Mouse (Mus musculus) kidney, adult 18-20 months (tissue): ENCODE results near the gene Hsd17b6.

Source experiments
- DNase-seq: peaks from one replicate; pipeline ENCODE4 v3.0.0; 2021

Hsd17b6 gene

GRCm38 (mm10) chr10:128005479-128005878, 1.9 kb downstream of the Hsd17b6 start:
- no peak for DNase-seq

GRCm38 (mm10) chr10:128004918-128005317, 2.5 kb downstream of the Hsd17b6 start:
- DNase-seq, result no peak

GRCm38 (mm10) chr10:128003281-128003801, 4.1 kb downstream of the Hsd17b6 start:
- no peak for DNase-seq

GRCm38 (mm10) chr10:127998260-127998659, 9.2 kb downstream of the Hsd17b6 start:
- DNase-seq, result no peak

GRCm38 (mm10) chr10:127996690-127997089, 10.7 kb downstream of the Hsd17b6 start:
- DNase-seq, result no peak

- DNase-seq, result no peak
These were observed 21.8 kb downstream of the Hsd17b6 start for GRCm38 (mm10) chr10:127985601-127986000.

- no peak for DNase-seq
These were observed 22.8 kb downstream of the Hsd17b6 start for GRCm38 (mm10) chr10:127984650-127985049.

GRCm38 (mm10) chr10:127975503-127975902, 31.9 kb downstream of the Hsd17b6 start:
- no peak for DNase-seq

- no peak for DNase-seq
These were observed 33.3 kb downstream of the Hsd17b6 start for GRCm38 (mm10) chr10:127974062-127974461.

- no peak for DNase-seq
These were observed 36.3 kb downstream of the Hsd17b6 start for GRCm38 (mm10) chr10:127971135-127971534.

GRCm38 (mm10) chr10:127970359-127970831, 37.0 kb downstream of the Hsd17b6 start:
- DNase-seq, result no peak

- DNase-seq, result no peak
These were observed 37.6 kb downstream of the Hsd17b6 start for GRCm38 (mm10) chr10:127969820-127970219.

- DNase-seq, result peak; percentile 30
These were observed 40.9 kb downstream of the Hsd17b6 start for GRCm38 (mm10) chr10:127966506-127966905.

GRCm38 (mm10) chr10:127964004-127964403, 43.4 kb downstream of the Hsd17b6 start:
- no peak for DNase-seq

- DNase-seq, result no peak
These were observed 45.0 kb downstream of the Hsd17b6 start for GRCm38 (mm10) chr10:127962451-127962850.

GRCm38 (mm10) chr10:127959161-127959679, 48.2 kb downstream of the Hsd17b6 start:
- no peak for DNase-seq

GRCm38 (mm10) chr10:127956168-127956816, 51.1 kb downstream of the Hsd17b6 start:
- DNase-seq, result peak; percentile 76

GRCm38 (mm10) chr10:127955034-127955433, 52.4 kb downstream of the Hsd17b6 start:
- no peak for DNase-seq

- no peak for DNase-seq
These were observed 55.6 kb downstream of the Hsd17b6 start for GRCm38 (mm10) chr10:127951821-127952220.

- no peak for DNase-seq
These were observed 56.0 kb downstream of the Hsd17b6 start for GRCm38 (mm10) chr10:127951390-127951789.

GRCm38 (mm10) chr10:127949596-127950130, 57.7 kb downstream of the Hsd17b6 start:
- DNase-seq, result peak; percentile 16

- peak; percentile 65 for DNase-seq
These were observed 61.9 kb downstream of the Hsd17b6 start for GRCm38 (mm10) chr10:127945432-127946064.
